Mouse (Mus musculus) MEL (cell line): ENCODE results near the gene Ppp1r15a.

Experiments used
- CTCF ChIP-seq, 3 experiments: IDR thresholded peaks in 2 of 3; conservative IDR thresholded peaks in 1 of 3; 2 replicates each; pipeline ENCODE4 v1.5.1; 2011 to 2012; ENCODE audit warnings: low read length in 3 of 3, low read depth in 2 of 3, mild to moderate bottlenecking in 2 of 3, improper control_type of control experiment in 1 of 3, inconsistent platforms in 1 of 3, mixed read lengths in 1 of 3, moderate library complexity in 1 of 3; ENCODE audit not compliant: control insufficient read depth in 1 of 3, insufficient read depth in 1 of 3, poor library complexity in 1 of 3, severe bottlenecking in 1 of 3
- E2F4 ChIP-seq: IDR thresholded peaks from 2 replicates; pipeline ENCODE4 v1.6.1; 2011; ENCODE audit warnings: low read depth, low read length, improper control_type of control experiment, borderline replicate concordance
- EP300 ChIP-seq, 2 experiments: IDR thresholded peaks; 2 replicates each; pipeline ENCODE4 v1.6.1; 2011; ENCODE audit warnings: improper control_type of control experiment in 2 of 2, low read length in 2 of 2, low read depth in 1 of 2, mild to moderate bottlenecking in 1 of 2
- MAZ ChIP-seq: IDR thresholded peaks from 2 replicates; pipeline ENCODE4 v1.6.1; 2012; ENCODE audit warnings: low read depth, mild to moderate bottlenecking, inconsistent platforms, low read length, improper control_type of control experiment
- POLR2A ChIP-seq, 2 experiments: IDR thresholded peaks; 2 replicates each; pipeline ENCODE4 v1.6.1; 2011 to 2012; ENCODE audit warnings: low read length in 2 of 2, mild to moderate bottlenecking in 2 of 2, control low read depth in 1 of 2, improper control_type of control experiment in 1 of 2, low read depth in 1 of 2, moderate library complexity in 1 of 2; ENCODE audit not compliant: control insufficient read depth in 1 of 2, insufficient read depth in 1 of 2, poor library complexity in 1 of 2
- TBP ChIP-seq: IDR thresholded peaks from 2 replicates; pipeline ENCODE4 v1.8.0; 2011; ENCODE audit warnings: low read depth, low read length, improper control_type of control experiment

- TF ChIP-seq CTCF (IDR thresholded peaks at IDR 0.05 in 2 of 3, conservative IDR thresholded peaks at IDR 0.05 in 1 of 3; ENCODE audit: control insufficient read depth in 1 of 3, insufficient read depth in 1 of 3, low read depth in 2 of 3, low read length in 3 of 3, poor library complexity in 1 of 3, severe bottlenecking in 1 of 3): no peak
- no peak for TF ChIP-seq POLR2A (IDR thresholded peaks at IDR 0.05; ENCODE audit: control insufficient read depth in 1 of 2, insufficient read depth in 1 of 2, low read depth in 1 of 2, low read length in 2 of 2, poor library complexity in 1 of 2)
- TF ChIP-seq EP300 (IDR thresholded peaks at IDR 0.05; ENCODE audit: low read depth in 1 of 2, low read length in 2 of 2): no peak
- TF ChIP-seq TBP: no peak
- TF ChIP-seq MAZ: no peak
- no peak for TF ChIP-seq E2F4
These were observed 11.7 kb downstream of the Ppp1r15a start for GRCm38 (mm10) chr7:45514411-45514810.
